ENCODE assay signal across 17 mouse cellular contexts in the genomic region with DNA sequence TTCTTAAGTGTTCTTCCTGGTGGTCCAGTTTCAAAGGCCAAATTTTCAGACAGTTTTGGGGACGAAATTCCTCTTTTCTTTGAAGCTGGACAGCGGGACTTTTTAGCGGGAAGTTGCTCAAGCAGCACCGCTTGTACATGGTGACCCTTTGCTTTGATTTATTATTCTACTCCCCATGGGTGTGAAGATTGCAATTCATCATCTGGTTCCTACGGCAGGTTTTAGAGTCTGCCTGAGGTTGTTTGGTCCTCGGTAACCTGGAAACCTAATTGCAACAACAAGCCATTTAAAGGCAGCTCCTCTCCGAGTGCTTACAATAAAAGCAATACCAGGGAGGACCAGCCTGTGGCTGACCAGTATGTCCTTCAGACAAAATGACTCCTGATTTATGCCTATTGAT. TPM values are rescaled to one million over a fixed set of nuclear protein-coding genes. Genes with fewer than 3 reads are reported as not detected.
DNase-seq lines count a peak whose midpoint lies in the region; ATAC-seq lines count a peak whose summit lies in the region.
"Had no signal": no experiment of that assay in that cellular context is flagged by ENCODE, and none has a peak within 500 bp of the region (broad histone marks: within the 10 kb centered on the region; RNA-seq: fewer than 3 reads in every experiment).

No protein-coding gene starts in this region.

- peaks cover 14% of the 10 kb centered on the region for H3K4me1 ChIP-seq in hindbrain, embryonic 10.5 days (replicated peaks)
- H3K4me1 ChIP-seq in hindbrain, embryonic 13.5 days (replicated peaks), result 0 out of 2 replicates have a peak, but pooled peaks cover 6% of the 10 kb centered on the region
- 0 out of 2 replicates have a peak, but pooled peaks cover 4% of the 10 kb centered on the region for H3K4me1 ChIP-seq in neural tube, embryonic 15.5 days
- H3K4me1 ChIP-seq: liver, embryonic 13.5 days; stomach, embryonic 15.5 days had no signal

- no peak overlapping the region for H3K4me3 ChIP-seq in hindbrain, embryonic 10.5 days
- no peak overlapping the region for H3K4me3 ChIP-seq in hindbrain, embryonic 13.5 days
- no peak overlapping the region for H3K4me3 ChIP-seq in neural tube, embryonic 15.5 days (replicated peaks)
- H3K4me3 ChIP-seq: erythroblast, embryonic 14.5 days; layer of hippocampus, adult 2 months; liver, embryonic 13.5 days; midbrain, embryonic 12.5 days; stomach, embryonic 15.5 days had no signal

- ATAC-seq in hindbrain, embryonic 13.5 days (ENCODE audit: low FRiP score), result no peak
- no peak; the same call in 1 of the 2 replicates for ATAC-seq in neural tube, embryonic 15.5 days (ENCODE audit: low FRiP score)

- 24% methylated on average over 7 of the region's 7 CpGs for whole genome bisulfite sequencing in hindbrain, embryonic 10.5 days
- WGBS in hindbrain, embryonic 13.5 days, result 9% methylated on average over 7 of the region's 7 CpGs
- 6% methylated on average over 7 of the region's 7 CpGs for WGBS in neural tube, embryonic 15.5 days

- H3K9me3 ChIP-seq in hindbrain, embryonic 10.5 days, result no peaks in the 10 kb centered on the region
- H3K9me3 ChIP-seq in hindbrain, embryonic 13.5 days, result no peaks in the 10 kb centered on the region
- H3K9me3 ChIP-seq in neural tube, embryonic 15.5 days (replicated peaks), result no peaks in the 10 kb centered on the region
- H3K9me3 ChIP-seq: liver, embryonic 13.5 days; midbrain, embryonic 12.5 days; stomach, embryonic 15.5 days had no signal

- no peak overlapping the region for H3K9ac ChIP-seq in hindbrain, embryonic 13.5 days
- no peak overlapping the region for H3K9ac ChIP-seq in neural tube, embryonic 15.5 days (replicated peaks)
- H3K9ac ChIP-seq: liver, embryonic 13.5 days; midbrain, embryonic 12.5 days; stomach, embryonic 15.5 days had no signal

- H3K4me2 ChIP-seq in hindbrain, embryonic 13.5 days, result no peak overlapping the region
- no peak overlapping the region for H3K4me2 ChIP-seq in neural tube, embryonic 15.5 days
- H3K4me2 ChIP-seq: liver, embryonic 13.5 days; midbrain, embryonic 12.5 days; stomach, embryonic 15.5 days had no signal

- no peaks in the 10 kb centered on the region for H3K36me3 ChIP-seq in hindbrain, embryonic 10.5 days
- H3K36me3 ChIP-seq in hindbrain, embryonic 13.5 days, result no peaks in the 10 kb centered on the region
- H3K36me3 ChIP-seq in neural tube, embryonic 15.5 days, result no peaks in the 10 kb centered on the region
- H3K36me3 ChIP-seq: liver, embryonic 13.5 days; midbrain, embryonic 12.5 days; stomach, embryonic 15.5 days had no signal

- H3K27me3 ChIP-seq in hindbrain, embryonic 10.5 days (ENCODE audit: insufficient read depth, poor library complexity, severe bottlenecking), result peaks cover 4% of the 10 kb centered on the region; the same call in 1 of the 2 replicates
- H3K27me3 ChIP-seq in hindbrain, embryonic 13.5 days, result no peaks in the 10 kb centered on the region
- H3K27me3 ChIP-seq in neural tube, embryonic 15.5 days (replicated peaks), result no peaks in the 10 kb centered on the region
- H3K27me3 ChIP-seq: liver, embryonic 13.5 days; midbrain, embryonic 12.5 days; stomach, embryonic 15.5 days had no signal

- peak; percentile 24 for DNase-seq in hindbrain, embryonic 10.5 days (ENCODE audit: low spot score)
- peak; percentile 42 for DNase-seq in neural tube, embryonic 10.5 days (ENCODE audit: extremely low spot score, low spot score)
- DNase-seq in kidney, postnatal 14 days, result peak; percentile 24
- DNase-seq in adipocyte (ENCODE audit: low spot score), result no peak
- no peak for DNase-seq in spleen, adult 18-20 months
- DNase-seq: cerebellum, postnatal 36 days; heart, adult 18-20 months; heart, postnatal 14 days; liver, embryonic 13.5 days; lung, postnatal 10 days; thymus, postnatal 25 days had no signal

- no peak overlapping the region for H3K27ac ChIP-seq in hindbrain, embryonic 10.5 days
- H3K27ac ChIP-seq in hindbrain, embryonic 13.5 days, result no peak overlapping the region
- H3K27ac ChIP-seq in neural tube, embryonic 15.5 days (replicated peaks), result no peak overlapping the region
- H3K27ac ChIP-seq: layer of hippocampus, adult 2 months; liver, embryonic 13.5 days; midbrain, embryonic 12.5 days; stomach, embryonic 15.5 days had no signal

RNA-seq across cellular contexts. Expression of gene Dcdc2a, which starts 21.5 kb away (rescaled TPM):
- polyA plus RNA-seq in hindbrain, embryonic 10.5 days (2016; fragmentation: Nextera tagmentation; extraction: Ambion mirVana), result 3.4 and 3.8 TPM in 2 replicates
- 2.9 and 5.0 TPM in 2 replicates for polyA plus RNA-seq in hindbrain, embryonic 13.5 days (2015; fragmentation: Nextera tagmentation; extraction: Ambion mirVana)
- 1.3 and 2.3 TPM in 2 replicates for polyA plus RNA-seq in neural tube, embryonic 15.5 days (2015; fragmentation: Nextera tagmentation; extraction: Ambion mirVana)
- polyA plus RNA-seq: erythroblast, embryonic 14.5 days had no signal

RNA-seq across cellular contexts. Expression of gene Mrs2, which starts 57.1 kb away (rescaled TPM):
- 16.0 and 19.1 TPM in 2 replicates for polyA plus RNA-seq in hindbrain, embryonic 10.5 days (2016; fragmentation: Nextera tagmentation; extraction: Ambion mirVana)
- polyA plus RNA-seq in hindbrain, embryonic 13.5 days (2015; fragmentation: Nextera tagmentation; extraction: Ambion mirVana), result 18.1 and 19.8 TPM in 2 replicates
- 14.9 and 15.8 TPM in 2 replicates for polyA plus RNA-seq in neural tube, embryonic 15.5 days (2015; fragmentation: Nextera tagmentation; extraction: Ambion mirVana)

Comparison
In these comparisons a context has a peak if more than half of its experiments do, and no peak if none do; other contexts are left out.
1. DNase-seq: peak in hindbrain, embryonic 10.5 days (single experiment), neural tube, embryonic 10.5 days (single experiment) and kidney, postnatal 14 days (single experiment); none in adipocyte (single experiment) and spleen, adult 18-20 months (0 of 2).